Mouse (Mus musculus): Measurements from ENCODE around the gene Ppp2r2c.
A peak's percentile ranks its signal among the peaks of the same experiment; 100 is the strongest.
"Not testable (repeated sequence)": the region's sequence is repeated elsewhere in the genome, so short reads cannot be mapped to it uniquely, and the experiment has no call there.

Gene Ppp2r2c

GRCm38 (mm10) chr5:36935486-36936473 lies 67.5 kb downstream of the Ppp2r2c start:
- DNase-seq (ENCODE audit: low spot score): no peak

GRCm38 (mm10) chr5:36936548-36936947 lies 68.2 kb downstream of the Ppp2r2c start:
- DNase-seq (ENCODE audit: low spot score): no peak

GRCm38 (mm10) chr5:36938021-36938420 lies 69.7 kb downstream of the Ppp2r2c start:
- no peak for DNase-seq (ENCODE audit: low spot score)

- DNase-seq (ENCODE audit: low spot score): not testable (repeated sequence)
Observed at GRCm38 (mm10) chr5:36938991-36939390, 70.7 kb downstream of the Ppp2r2c start.

DNA sequence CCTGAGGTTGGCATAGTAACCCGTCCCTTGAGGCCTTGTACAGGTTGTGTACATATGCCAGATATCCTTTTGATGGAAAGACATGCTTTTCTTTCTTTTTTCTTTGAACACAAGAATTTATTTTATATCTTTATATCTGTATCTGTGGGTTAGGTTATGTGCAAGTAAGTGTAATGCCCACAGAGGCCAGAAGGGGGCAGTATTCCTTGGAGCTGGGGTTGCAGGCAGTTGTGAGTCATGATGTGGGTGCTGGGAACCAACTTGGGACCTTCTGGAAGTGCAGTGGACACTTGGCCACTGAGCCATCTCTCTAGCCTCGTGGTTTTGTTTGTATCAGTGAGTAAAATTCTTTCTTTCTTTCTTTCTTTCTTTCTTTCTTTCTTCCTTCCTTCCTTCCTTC lies 74.1 kb downstream of the Ppp2r2c start:
- no peak for DNase-seq (ENCODE audit: low spot score)

GRCm38 (mm10) chr5:36944552-36944951 lies 76.2 kb downstream of the Ppp2r2c start:
- DNase-seq (ENCODE audit: low spot score): no peak

DNA sequence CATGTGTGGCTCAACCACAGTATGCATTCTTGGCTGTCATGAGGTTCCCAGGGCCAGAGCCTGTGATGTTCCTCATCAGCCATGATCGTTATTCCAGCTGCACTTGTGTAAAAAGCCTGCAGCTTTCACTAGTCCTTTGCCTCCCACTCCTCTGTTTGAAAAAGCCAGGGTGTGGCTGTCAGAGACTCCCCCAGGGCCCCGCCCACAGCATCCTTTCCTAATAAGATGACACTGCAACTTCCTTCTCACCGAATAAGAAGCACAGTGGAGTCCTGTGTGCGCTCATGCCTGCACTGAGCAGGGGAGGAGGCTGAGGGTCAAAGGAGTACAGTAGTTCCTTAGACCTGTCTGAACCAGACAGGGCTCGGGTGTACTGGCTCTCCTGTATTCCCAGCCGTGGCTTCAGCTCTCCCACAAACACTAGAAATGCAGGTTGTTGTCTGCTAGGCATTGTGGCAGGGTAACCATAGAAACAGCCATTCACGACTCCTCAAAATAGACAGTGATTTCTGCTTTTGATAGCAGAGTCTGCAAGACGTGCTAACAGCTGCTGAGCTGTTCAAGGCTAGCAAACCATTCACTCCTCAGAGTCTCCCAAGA lies 76.9 kb downstream of the Ppp2r2c start:
- no peak for DNase-seq (ENCODE audit: low spot score)

GRCm38 (mm10) chr5:36945713-36946112 lies 77.4 kb downstream of the Ppp2r2c start:
- DNase-seq (ENCODE audit: low spot score): no peak

DNA sequence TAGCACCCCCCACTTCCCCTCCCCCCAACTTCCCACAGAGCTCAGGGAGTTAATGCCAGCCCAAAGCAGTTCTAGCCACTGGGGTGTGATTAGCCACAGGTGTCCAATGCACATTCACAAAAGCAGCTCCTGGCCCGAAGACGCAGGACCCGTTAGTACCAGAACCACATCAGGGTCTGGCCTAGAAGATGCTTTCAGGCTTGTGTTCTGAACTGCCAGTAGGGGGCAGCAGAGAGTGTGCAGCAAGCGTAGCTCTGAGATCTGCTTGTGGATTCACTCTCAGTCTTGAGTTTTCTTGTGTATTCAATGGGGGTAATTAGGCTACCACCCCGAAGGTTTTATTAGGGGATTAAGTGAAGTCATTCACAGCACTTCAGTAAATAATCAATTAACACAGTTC lies 78.1 kb downstream of the Ppp2r2c start:
- no peak for DNase-seq (ENCODE audit: low spot score)

GRCm38 (mm10) chr5:36948831-36949230 lies 80.5 kb downstream of the Ppp2r2c start:
- DNase-seq (ENCODE audit: low spot score): peak; percentile 37

- no peak for DNase-seq (ENCODE audit: low spot score)
Observed at GRCm38 (mm10) chr5:36950871-36951270, 82.6 kb downstream of the Ppp2r2c start.

DNA sequence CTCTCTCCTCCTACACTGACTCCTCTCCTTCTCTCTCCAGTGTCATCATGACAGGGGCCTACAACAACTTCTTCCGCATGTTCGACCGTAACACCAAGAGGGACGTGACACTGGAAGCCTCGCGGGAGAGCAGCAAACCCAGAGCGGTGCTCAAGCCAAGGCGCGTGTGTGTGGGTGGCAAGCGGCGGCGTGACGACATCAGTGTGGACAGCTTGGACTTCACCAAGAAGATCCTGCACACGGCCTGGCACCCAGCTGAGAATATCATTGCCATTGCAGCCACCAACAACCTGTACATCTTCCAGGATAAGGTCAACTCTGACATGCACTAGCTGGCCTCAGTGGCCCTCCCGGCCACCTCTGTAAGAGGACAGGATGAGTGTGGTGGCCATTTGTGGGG lies 84.0 kb downstream of the Ppp2r2c start:
- DNase-seq (ENCODE audit: low spot score): no peak

DNA sequence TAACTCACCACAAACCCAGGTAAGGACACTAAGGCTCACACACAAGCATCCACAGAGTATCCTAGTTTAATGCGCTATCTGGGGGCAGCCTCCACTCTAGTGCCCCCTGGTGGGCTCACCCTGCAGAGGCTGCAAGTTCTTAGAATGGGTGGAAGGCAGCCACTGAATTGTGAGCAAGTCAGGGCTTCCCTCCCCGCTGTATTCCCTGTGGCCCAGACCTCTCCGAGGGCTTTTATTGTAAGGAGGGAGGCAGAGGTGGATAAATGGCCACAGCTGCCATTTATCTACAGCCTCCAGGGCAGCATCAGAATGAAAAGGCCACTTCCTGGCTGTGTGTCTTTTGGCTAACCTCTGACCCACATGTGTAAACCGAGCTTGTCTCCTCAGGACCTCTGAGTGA lies 87.1 kb downstream of the Ppp2r2c start:
- DNase-seq (ENCODE audit: low spot score): no peak

GRCm38 (mm10) chr5:36958837-36959236 lies 90.5 kb downstream of the Ppp2r2c start:
- no peak for DNase-seq (ENCODE audit: low spot score)

DNA sequence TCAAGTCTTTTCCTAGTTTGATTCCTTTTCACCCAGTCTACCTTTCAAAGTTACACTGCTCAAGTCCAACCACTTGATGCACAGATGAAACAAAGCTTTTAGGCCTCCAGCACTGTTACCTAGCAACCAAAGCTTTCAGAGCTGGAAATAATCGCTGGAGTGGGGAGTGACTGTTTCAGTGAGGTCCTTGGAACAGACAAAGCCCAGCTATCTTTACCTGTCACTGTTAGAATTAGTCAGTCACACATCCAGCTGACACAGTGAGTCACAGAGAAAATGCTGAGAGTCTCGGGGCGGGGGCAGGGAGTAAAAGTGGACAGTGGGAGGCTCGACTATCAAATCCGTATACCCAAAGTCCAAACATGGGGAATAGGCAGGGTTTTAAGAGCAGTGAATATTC lies 92.2 kb downstream of the Ppp2r2c start:
- DNase-seq (ENCODE audit: low spot score): no peak

DNA sequence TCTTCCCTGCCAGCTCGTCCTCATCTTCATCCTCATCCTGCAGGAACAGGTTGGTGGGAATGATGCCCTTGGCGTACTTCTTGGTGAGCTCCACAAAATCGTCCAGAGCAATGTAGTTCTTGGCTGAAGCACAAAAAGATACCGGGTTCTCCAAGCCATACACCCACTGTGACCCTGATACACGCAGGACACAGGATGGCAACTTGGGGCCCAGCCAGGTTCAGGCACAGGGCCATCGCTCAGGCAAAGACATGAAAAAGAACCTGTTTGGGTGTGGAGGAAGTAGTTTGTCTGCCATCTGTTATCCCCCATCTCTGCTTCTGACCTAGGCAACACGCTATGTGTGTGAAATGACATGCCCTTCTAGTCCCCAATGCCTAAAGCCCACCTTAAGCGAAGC lies 103.3 kb downstream of the Ppp2r2c start:
- no peak for DNase-seq (ENCODE audit: low spot score)

- DNase-seq (ENCODE audit: low spot score): no peak
Observed at GRCm38 (mm10) chr5:36975336-36975735, 107.0 kb downstream of the Ppp2r2c start.

- no peak for DNase-seq (ENCODE audit: low spot score)
Observed at GRCm38 (mm10) chr5:36977809-36978208, 109.5 kb downstream of the Ppp2r2c start.

GRCm38 (mm10) chr5:36979001-36979400 lies 110.7 kb downstream of the Ppp2r2c start:
- no peak for DNase-seq (ENCODE audit: low spot score)

- no peak for DNase-seq (ENCODE audit: low spot score)
Observed at GRCm38 (mm10) chr5:36979631-36980030, 111.3 kb downstream of the Ppp2r2c start.

GRCm38 (mm10) chr5:36982271-36982670 lies 114.0 kb downstream of the Ppp2r2c start:
- no peak for DNase-seq (ENCODE audit: low spot score)

DNA sequence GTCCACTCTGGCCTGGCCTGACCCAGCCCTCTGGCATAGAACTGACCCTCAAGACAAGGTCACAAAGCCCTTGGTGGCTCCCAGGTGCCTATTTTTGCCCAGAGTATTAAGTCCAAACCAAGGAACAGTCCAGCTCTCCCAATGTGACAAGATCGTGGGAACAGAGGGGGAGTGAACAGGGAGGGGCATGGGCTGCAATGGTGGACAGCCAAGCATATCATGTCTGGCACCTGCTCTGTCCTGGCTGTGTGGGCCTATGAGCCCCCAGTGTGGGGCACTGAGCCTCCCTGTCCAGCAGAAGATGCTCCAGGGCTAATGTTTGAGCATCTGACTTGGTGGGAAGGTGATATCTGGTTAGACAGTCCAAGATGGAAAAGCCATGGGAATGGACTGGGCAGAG lies 118.3 kb downstream of the Ppp2r2c start:
- no peak for DNase-seq (ENCODE audit: low spot score)

DNA sequence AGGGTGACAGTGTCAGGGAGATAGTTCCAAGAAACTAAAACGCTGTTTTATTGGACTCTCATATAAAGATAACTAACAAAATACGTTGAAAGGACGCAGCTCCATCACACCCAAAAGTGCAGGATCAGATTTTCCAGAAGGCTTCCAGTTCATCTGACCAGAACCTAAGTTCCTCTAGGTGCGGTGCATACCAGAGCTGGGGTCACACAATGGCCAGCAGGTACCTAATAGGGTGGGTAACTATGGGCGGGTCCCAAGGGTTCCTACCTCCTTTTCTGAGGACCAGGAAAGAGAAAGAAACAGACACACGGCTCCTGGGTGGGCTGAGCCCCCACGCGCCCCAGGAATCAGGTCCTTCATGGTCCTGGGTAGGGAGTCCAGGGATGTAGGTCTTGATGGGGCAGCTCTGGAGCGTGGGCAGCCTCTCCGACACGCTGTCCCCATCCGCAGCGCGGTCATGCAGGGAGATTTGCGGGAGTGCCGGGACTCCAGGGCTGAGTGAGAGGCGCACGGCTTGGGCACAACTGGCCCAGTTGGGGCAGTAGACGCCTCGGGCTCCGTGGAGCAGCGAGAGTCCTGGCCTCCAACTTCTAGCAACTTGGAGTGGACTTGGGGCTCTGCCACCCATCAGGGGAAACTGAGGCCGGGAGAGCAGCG lies 119.9 kb downstream of the Ppp2r2c start:
- DNase-seq (ENCODE audit: low spot score): no peak
